Mouse (Mus musculus) hindbrain, embryonic 16.5 days (tissue): ENCODE data around the gene Gm11020. TPM values are rescaled to one million over a fixed set of nuclear protein-coding genes. Genes with fewer than 3 reads are reported as not detected.

Experiments used
- ATAC-seq: fragments of 200-750 bp; cut with Nextera tagmentation; 2 replicates; pipeline ENCODE4 v1.8.0; 2017; ENCODE audit warnings: moderate TSS enrichment, moderate library complexity
- H3K27ac ChIP-seq: fragments of 300-500 bp; sonication (generic); 2 replicates; pipeline ENCODE4 v1.5.1; 2014; ENCODE audit warnings: low read depth, mild to moderate bottlenecking, control low read depth, low read length, moderate library complexity
- H3K27me3 ChIP-seq: fragments of 300-500 bp; sonication (generic); replicated peaks from 2 replicates; pipeline ENCODE4 v1.6.1; 2014; ENCODE audit warnings: low read length; ENCODE audit not compliant: control insufficient read depth, insufficient read depth
- H3K36me3 ChIP-seq: fragments of 300-500 bp; sonication (generic); 2 replicates; pipeline ENCODE4 v1.6.1; 2014; ENCODE audit warnings: mild to moderate bottlenecking, low read length, moderate library complexity, mixed read lengths; ENCODE audit not compliant: control insufficient read depth, insufficient read depth
- H3K4me1 ChIP-seq: fragments of 300-500 bp; sonication (generic); 2 replicates; pipeline ENCODE4 v1.6.1; 2014; ENCODE audit warnings: low read depth, low read length; ENCODE audit not compliant: control insufficient read depth, insufficient read depth
- H3K4me2 ChIP-seq: fragments of 300-500 bp; sonication (generic); 2 replicates; pipeline ENCODE4 v1.6.1; 2014; ENCODE audit warnings: mild to moderate bottlenecking, low read length, control low read depth, moderate library complexity
- H3K4me3 ChIP-seq: fragments of 300-500 bp; sonication (generic); 2 replicates; pipeline ENCODE4 v1.5.1; 2014; ENCODE audit warnings: mild to moderate bottlenecking, low read length, control low read depth, moderate library complexity
- H3K9ac ChIP-seq: fragments of 300-500 bp; sonication (generic); 2 replicates; pipeline ENCODE4 v1.6.1; 2014; ENCODE audit warnings: low read depth, mild to moderate bottlenecking, control low read depth, low read length, moderate library complexity
- H3K9me3 ChIP-seq: fragments of 300-500 bp; sonication (generic); 2 replicates; pipeline ENCODE4 v1.6.1; 2014; ENCODE audit warnings: mild to moderate bottlenecking, low read length, moderate library complexity; ENCODE audit not compliant: control insufficient read depth
- WGBS: fragments of 180-500 bp; shearing (Covaris S2); extraction: QIAGEN DNeasy Blood & Tissue Kit; methylation state at CpG from one replicate; pipeline ENCODE4 v1.1.7; 2014; 5-methylcytosine and 5-hydroxymethylcytosine counted together
- polyA plus RNA-seq: library from polyadenylated mRNA; unstranded; fragments of >200 nt; fragmentation: Nextera tagmentation; extraction: Ambion mirVana; gene quantifications from 2 replicates; pipeline ENCODE4 v1.2.1, GENCODE M21; 2015

Gm11020 gene
- polyA plus RNA-seq, 1 experiment from 2014 or later = not detected

DNA sequence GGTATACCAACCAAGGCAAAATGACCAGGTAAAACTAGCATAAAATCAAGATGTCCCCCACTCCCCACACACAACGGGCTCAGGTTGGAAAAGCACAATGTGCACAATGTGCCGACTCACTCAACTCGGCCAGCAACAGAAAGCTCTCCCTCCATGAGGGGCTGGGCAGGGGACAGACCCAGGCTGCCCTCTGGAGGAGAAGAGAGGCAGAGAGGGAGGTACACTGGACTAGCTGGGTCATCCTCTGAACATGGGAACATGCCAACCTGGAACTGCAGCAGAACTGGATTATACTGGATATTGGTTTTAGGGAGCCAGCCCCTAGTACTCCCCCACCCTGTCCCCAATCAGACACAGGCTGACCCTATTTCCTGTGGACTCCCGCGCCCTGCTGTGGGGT is 31.8 kb downstream of the Gm11020 start:
- H3K9ac ChIP-seq = no peak overlapping the region
- H3K4me2 ChIP-seq = no peak overlapping the region
- H3K27ac ChIP-seq = no peak overlapping the region
- H3K9me3 ChIP-seq = no peaks in the 10 kb centered on the region
- no peaks in the 10 kb centered on the region for H3K4me1 ChIP-seq
- peaks cover 16% of the 10 kb centered on the region for H3K36me3 ChIP-seq
- no peaks in the 10 kb centered on the region for H3K27me3 ChIP-seq
- ATAC-seq = peak; percentile 75
- no peak overlapping the region for H3K4me3 ChIP-seq
- 50% methylated on average over 5 of the region's 5 CpGs for WGBS

DNA sequence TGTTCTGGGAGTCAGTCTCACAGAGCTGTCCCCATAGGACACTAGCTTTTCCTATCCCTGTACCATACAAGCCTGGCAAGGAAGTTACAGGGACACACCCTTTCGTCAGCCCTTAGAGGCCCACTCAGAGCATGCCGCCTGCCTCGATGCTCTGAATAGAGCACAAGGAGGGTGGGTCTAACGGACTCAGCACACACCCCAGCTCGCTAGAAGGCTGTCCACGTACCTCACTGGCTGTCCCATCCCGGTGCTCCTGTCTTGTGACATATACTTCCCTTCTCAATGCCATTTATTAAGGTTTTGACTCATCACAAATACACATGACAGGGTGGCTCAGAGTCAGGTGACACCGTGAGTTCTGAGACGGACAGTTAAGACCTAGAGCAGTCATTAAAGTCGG is 33.1 kb downstream of the Gm11020 start:
- no peak overlapping the region for H3K9ac ChIP-seq
- ATAC-seq = no peak
- H3K4me2 ChIP-seq = no peak overlapping the region
- no peaks in the 10 kb centered on the region for H3K27me3 ChIP-seq
- 92% methylated on average over 10 of the region's 10 CpGs for whole genome bisulfite sequencing
- H3K27ac ChIP-seq = no peak overlapping the region
- H3K4me1 ChIP-seq = peaks cover 4% of the 10 kb centered on the region; the same call in 1 of the 2 replicates
- peaks cover 16% of the 10 kb centered on the region for H3K36me3 ChIP-seq
- no peak overlapping the region for H3K4me3 ChIP-seq
- H3K9me3 ChIP-seq = no peaks in the 10 kb centered on the region

DNA sequence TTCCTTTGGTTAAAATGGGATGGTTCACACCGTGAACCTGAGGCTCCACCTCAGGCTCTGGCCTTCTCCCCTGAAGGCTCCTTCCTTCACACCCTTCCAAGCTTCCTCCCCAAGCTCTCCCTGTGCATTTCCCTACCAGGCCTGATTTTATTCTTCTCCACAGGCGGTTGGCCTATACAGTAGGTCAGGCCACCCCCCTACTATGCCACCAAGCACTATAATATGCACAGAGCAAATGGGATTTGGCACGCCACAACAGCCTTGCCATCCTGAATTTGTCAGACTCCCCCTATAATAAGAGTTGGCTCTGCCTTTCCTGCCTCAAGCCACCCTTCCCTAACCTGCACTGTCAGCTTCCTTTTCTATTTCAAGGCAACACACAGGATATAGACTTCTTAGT is 37.3 kb downstream of the Gm11020 start:
- Histone ChIP-seq H3K4me1 (peaks cover 12% of the 10 kb centered on the region; the same call in 1 of the 2 replicates), H3K4me3 (no peak overlapping the region), H3K4me2 (no peak overlapping the region), H3K27ac (no peak overlapping the region), H3K9me3 (no peaks in the 10 kb centered on the region), H3K36me3 (peaks cover 13% of the 10 kb centered on the region), H3K27me3 (no peaks in the 10 kb centered on the region), H3K9ac (no peak overlapping the region)
- 0 out of 2 replicates have a peak, but pooled peaks have one; percentile 25 for ATAC-seq
- WGBS = 72% methylated on average over 3 of the region's 3 CpGs

DNA sequence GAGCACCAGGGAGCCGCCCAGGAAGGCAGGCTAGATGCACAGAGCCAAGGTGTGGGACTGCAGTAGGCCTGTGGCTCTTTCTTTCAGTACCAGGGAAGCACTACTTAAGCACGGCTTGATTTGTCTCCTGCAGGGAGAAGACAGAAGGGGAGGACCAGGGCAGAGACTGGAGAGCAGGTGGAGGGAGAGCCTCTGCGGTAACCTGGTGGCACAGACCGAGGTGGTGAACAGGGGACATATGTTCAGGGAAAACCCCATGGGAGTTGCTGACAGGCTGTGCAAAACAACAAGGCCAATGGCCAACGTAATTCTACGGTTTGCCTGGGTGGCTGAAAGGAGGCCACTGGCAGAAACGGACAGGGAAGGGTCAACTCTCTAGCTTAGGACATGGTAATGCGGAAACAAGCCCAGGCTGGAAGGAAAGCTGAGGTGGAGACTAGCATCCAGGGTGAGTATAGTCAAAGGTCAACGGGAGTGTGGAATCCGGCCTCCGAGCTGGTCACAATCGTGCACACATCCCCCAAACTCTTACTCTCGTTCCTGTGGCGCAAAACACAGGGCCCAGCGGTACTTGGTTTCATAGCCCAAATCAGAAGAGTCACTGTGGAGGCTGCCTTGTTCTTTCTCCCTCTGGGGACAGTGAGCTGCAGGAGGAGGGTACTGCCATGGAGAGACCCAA is 38.5 kb downstream of the Gm11020 start:
- Histone ChIP-seq H3K9me3 (no peaks in the 10 kb centered on the region), H3K4me3 (no peak overlapping the region), H3K36me3 (peaks cover 4% of the 10 kb centered on the region; the same call in 1 of the 2 replicates), H3K9ac (no peak overlapping the region), H3K4me1 (peaks cover 12% of the 10 kb centered on the region; the same call in 1 of the 2 replicates), H3K4me2 (no peak overlapping the region), H3K27me3 (no peaks in the 10 kb centered on the region), H3K27ac (no peak overlapping the region)
- 57% methylated on average over 15 of the region's 15 CpGs for WGBS
- ATAC-seq = peak; percentile 31

DNA sequence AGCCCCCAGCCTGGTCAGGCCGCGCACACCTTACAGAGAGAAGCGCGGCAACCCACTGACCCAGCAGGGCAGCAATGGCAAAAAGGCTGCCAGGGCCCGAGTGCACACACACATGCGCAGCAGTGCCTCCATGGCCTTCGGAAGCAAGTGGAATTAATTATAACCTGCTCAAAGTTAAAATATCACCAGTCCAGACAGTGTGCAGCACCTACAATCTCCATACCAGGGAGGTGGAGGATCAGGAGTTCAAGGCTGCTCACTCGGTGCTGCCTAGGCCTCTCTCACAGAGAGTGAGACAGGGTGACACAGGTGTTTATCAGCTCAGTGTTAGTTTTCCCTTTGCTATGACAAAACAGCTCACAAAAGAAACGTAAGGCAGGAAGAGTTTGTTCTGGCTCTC is 44.3 kb downstream of the Gm11020 start:
- no peak overlapping the region for H3K4me2 ChIP-seq
- no peak overlapping the region for H3K9ac ChIP-seq
- WGBS = 91% methylated on average over 9 of the region's 9 CpGs
- H3K27me3 ChIP-seq = no peaks in the 10 kb centered on the region
- no peak overlapping the region for H3K27ac ChIP-seq
- no peak for ATAC-seq
- H3K4me3 ChIP-seq = no peak overlapping the region
- H3K4me1 ChIP-seq = peaks cover 16% of the 10 kb centered on the region
- H3K36me3 ChIP-seq = no peaks in the 10 kb centered on the region
- H3K9me3 ChIP-seq = no peaks in the 10 kb centered on the region

DNA sequence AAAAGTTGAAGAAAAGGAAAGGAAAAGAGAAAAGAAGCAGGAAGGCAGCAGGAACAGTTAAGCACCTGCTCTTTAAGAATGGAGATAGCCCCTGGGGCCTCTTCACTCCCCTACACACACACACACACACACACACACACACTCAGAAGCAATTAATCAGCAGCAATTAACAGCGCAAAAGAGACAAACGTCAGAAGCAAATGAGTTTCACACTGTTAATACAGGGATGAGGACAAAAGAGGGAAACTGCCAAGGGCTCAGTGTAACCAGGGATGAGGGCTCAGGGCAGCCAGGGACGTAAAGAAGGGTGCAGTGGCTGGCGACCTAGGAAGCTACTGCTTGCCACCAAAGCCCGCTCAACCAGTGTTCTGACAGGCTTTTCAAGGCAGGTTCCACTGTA is 46.0 kb downstream of the Gm11020 start:
- 26% methylated on average over 5 of the region's 5 CpGs for WGBS
- Histone ChIP-seq H3K27me3 (no peaks in the 10 kb centered on the region), H3K9me3 (no peaks in the 10 kb centered on the region), H3K4me3 (no peak overlapping the region), H3K36me3 (no peaks in the 10 kb centered on the region), H3K9ac (no peak overlapping the region; the same call in 1 of the 2 replicates), H3K4me2 (no peak overlapping the region), H3K27ac (no peak overlapping the region), H3K4me1 (peaks cover 16% of the 10 kb centered on the region)
- ATAC-seq = 0 out of 2 replicates have a peak, but pooled peaks have one; percentile 35

DNA sequence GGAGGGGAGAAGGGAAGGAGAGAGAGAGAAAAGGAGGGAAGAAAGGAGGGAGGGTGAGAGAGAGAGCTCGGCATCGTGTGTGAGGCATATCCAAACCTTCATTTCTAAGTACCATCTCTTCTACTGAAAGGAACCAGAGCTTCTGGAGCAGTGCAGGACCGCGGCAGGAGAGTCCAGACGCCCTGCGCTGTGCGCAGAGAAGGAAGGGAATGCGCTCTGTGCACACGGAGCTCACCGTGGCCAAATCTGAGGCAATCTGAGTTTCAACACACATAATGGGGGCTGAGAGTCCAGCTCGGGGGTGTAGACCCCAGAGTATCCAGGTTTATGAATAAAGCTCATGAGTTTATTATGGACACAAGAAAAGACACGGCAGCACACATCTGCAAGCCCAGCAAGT is 48.2 kb downstream of the Gm11020 start:
- Histone ChIP-seq H3K27ac (peak overlapping the region; percentile 12; the same call in 1 of the 2 replicates), H3K4me1 (peaks cover 21% of the 10 kb centered on the region), H3K9me3 (no peaks in the 10 kb centered on the region), H3K4me2 (no peak overlapping the region), H3K9ac (no peak overlapping the region), H3K36me3 (no peaks in the 10 kb centered on the region), H3K27me3 (no peaks in the 10 kb centered on the region), H3K4me3 (no peak overlapping the region)
- 77% methylated on average over 12 of the region's 12 CpGs for WGBS
- ATAC-seq = no peak

DNA sequence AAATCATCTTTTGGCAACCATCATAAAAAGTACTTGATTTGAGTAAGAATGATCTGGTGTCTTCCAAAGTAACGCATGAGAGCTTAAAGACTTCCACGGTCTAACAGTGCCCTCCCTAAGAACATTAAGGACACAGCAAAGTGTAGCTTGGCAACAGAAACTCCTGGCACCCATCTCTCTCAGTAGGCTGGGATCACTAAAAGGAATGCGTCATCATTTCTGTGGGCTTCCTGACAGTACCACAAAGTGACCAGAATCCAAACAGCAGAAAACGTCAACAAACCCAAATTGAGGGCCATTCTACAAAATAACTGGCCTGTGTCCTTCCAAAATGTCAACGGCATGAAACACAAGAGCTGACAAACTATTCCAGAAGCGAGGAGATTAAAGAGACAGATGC is 48.7 kb downstream of the Gm11020 start:
- no peak overlapping the region for H3K9ac ChIP-seq
- H3K4me2 ChIP-seq = no peak overlapping the region
- ATAC-seq = 0 out of 2 replicates have a peak, but pooled peaks have one; percentile 48
- no peaks in the 10 kb centered on the region for H3K36me3 ChIP-seq
- no peak overlapping the region for H3K4me3 ChIP-seq
- H3K27ac ChIP-seq = no peak overlapping the region; the same call in 1 of the 2 replicates
- no peaks in the 10 kb centered on the region for H3K9me3 ChIP-seq
- H3K27me3 ChIP-seq = no peaks in the 10 kb centered on the region
- H3K4me1 ChIP-seq = peaks cover 26% of the 10 kb centered on the region
- WGBS = 56% methylated on average over 6 of the region's 6 CpGs

DNA sequence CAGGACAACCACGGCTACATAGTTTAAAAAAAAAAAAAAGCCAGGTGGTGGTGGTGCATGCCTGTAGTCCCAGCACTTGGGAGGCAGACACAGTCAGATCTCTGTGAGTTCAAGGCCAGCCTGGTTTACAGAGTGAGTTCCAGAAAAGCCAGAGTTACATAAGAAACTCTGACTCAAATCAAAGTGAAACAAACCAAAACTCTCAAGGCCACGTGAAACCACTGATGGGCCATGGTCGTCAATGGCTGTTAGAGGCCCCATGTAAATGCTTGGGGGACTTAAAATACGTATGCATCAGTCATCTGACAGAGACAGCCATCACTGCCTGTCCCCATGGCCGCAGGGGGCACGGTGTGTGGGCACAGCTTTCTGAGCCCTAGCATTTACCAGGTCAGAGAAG is 49.8 kb downstream of the Gm11020 start:
- Histone ChIP-seq H3K4me3 (no peak overlapping the region), H3K36me3 (no peaks in the 10 kb centered on the region), H3K27me3 (no peaks in the 10 kb centered on the region), H3K27ac (no peak overlapping the region), H3K9ac (no peak overlapping the region), H3K4me2 (no peak overlapping the region), H3K9me3 (no peaks in the 10 kb centered on the region), H3K4me1 (peaks cover 36% of the 10 kb centered on the region)
- ATAC-seq = no peak
- WGBS = 82% methylated on average over 6 of the region's 6 CpGs
